Mouse (Mus musculus): ENCODE data around the gene Zmynd8. TPM values are rescaled to one million over a fixed set of nuclear protein-coding genes. Genes with fewer than 3 reads are reported as not detected.

Gene Zmynd8
- total RNA-seq, 2 experiments from 2014 or later, result 118 to 120 TPM

- peak; percentile 82 for DNase-seq
- intact Hi-C loops (cut with DNase I), result no loop called here
Measured at GRCm38 (mm10) chr2:165778927-165779326, 119.9 kb downstream of the Zmynd8 start.

- intact Hi-C loops (cut with DNase I), result no loop called here
- DNase-seq, result peak; percentile 79
Measured at GRCm38 (mm10) chr2:165769375-165769948, 129.4 kb downstream of the Zmynd8 start.

GRCm38 (mm10) chr2:165768805-165769358 lies 129.9 kb downstream of the Zmynd8 start:
- DNase-seq, result no peak
- intact Hi-C loops (cut with DNase I), result no loop called here

GRCm38 (mm10) chr2:165759421-165759985 lies 139.3 kb downstream of the Zmynd8 start:
- no peak for DNase-seq
- intact Hi-C loops (cut with DNase I), result no loop called here

GRCm38 (mm10) chr2:165758534-165758933 lies 140.3 kb downstream of the Zmynd8 start:
- intact Hi-C loops (cut with DNase I), result no loop called here
- no peak for DNase-seq

- DNase-seq, result peak; percentile 19
- intact Hi-C loops (cut with DNase I), result no loop called here
Measured at GRCm38 (mm10) chr2:165757799-165758198, 141.0 kb downstream of the Zmynd8 start.

GRCm38 (mm10) chr2:165752704-165753103 lies 146.1 kb downstream of the Zmynd8 start:
- intact Hi-C loops (cut with DNase I), result loop anchor here (5.0 kb wide), 1 partner anchor 225 kb away; no protein-coding TSS in a partner anchor
- DNase-seq, result no peak

GRCm38 (mm10) chr2:165751068-165751467 lies 147.7 kb downstream of the Zmynd8 start:
- intact Hi-C loops (cut with DNase I), result loop anchor here (5.0 kb wide), 1 partner anchor 224 kb away; no protein-coding TSS in a partner anchor
- no peak for DNase-seq

GRCm38 (mm10) chr2:165748426-165748825 lies 150.4 kb downstream of the Zmynd8 start:
- intact Hi-C loops (cut with DNase I), result no loop called here

GRCm38 (mm10) chr2:165747975-165748374 lies 150.8 kb downstream of the Zmynd8 start:
- DNase-seq, result no peak
- intact Hi-C loops (cut with DNase I), result no loop called here

More at GRCm38 (mm10) chr2:165748426-165748825, 150.4 kb downstream of the Zmynd8 start:
- DNase-seq, result no peak

GRCm38 (mm10) chr2:165745306-165746098 lies 153.3 kb downstream of the Zmynd8 start:
- DNase-seq, result no peak
- intact Hi-C loops (cut with DNase I), result no loop called here

GRCm38 (mm10) chr2:165742210-165742786 lies 156.5 kb downstream of the Zmynd8 start:
- intact Hi-C loops (cut with DNase I), result no loop called here
- no peak for DNase-seq

GRCm38 (mm10) chr2:165741526-165742050 lies 157.2 kb downstream of the Zmynd8 start:
- DNase-seq, result no peak
- intact Hi-C loops (cut with DNase I), result no loop called here

GRCm38 (mm10) chr2:165740982-165741381 lies 157.8 kb downstream of the Zmynd8 start:
- DNase-seq, result no peak
- intact Hi-C loops (cut with DNase I), result no loop called here

- intact Hi-C loops (cut with DNase I), result no loop called here
Measured at GRCm38 (mm10) chr2:165740381-165740780, 158.4 kb downstream of the Zmynd8 start.

GRCm38 (mm10) chr2:165736297-165736696 lies 162.5 kb downstream of the Zmynd8 start:
- intact Hi-C loops (cut with DNase I), result no loop called here
- no peak for DNase-seq

More at GRCm38 (mm10) chr2:165740381-165740780, 158.4 kb downstream of the Zmynd8 start:
- no peak for DNase-seq

Small RNAs within 50 kb of the gene (microRNA-seq; reads per million reads assigned to microRNA genes)
- gene Gm22692, result not detected

Other genes with a start within 250 kb of the Zmynd8 start
- gene Ncoa3, start 93.6 kb upstream of the Zmynd8 start, total RNA-seq (2021), result 10 to 100 TPM; 36.0 to 41.3 TPM